ENCODE assay signal across 8 mouse cellular contexts in the genomic region with DNA sequence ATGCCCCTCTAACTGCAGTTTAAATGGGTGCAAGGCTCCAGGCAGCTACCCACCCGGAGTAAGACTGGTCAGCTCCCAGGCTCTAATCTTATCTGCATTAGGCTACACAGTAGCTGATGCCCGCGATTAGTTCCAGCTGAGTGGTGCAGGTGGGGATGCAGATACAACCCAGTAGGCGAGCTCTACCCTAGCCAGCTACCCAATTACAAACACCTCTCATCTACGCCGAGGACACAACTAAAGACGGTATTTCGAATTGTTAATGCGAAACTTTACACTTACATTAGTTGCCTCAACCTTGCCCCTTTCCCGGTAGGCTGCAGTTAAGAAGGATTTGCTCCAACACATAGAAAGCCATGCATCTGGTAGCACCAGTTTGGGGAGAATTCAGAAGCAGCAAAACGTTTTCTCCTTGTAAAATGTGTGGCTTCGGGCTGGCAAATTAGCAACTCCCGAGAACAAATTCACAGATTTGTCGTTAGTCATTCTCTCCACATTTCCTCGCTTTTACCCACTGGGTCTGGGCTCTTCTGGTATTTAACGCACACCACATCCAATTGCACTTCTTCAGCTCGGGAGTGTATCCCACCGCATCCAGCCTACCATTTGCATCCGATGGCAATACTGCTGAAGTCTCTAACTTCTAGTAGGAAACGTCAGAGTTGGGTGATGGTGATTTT. TPM values are rescaled to one million over a fixed set of nuclear protein-coding genes. Genes with fewer than 3 reads are reported as not detected.
A peak's percentile ranks its signal among the peaks of the same experiment; 100 is the strongest.
DNase-seq lines count a peak whose midpoint lies in the region; ATAC-seq lines count a peak whose summit lies in the region.

No protein-coding gene starts in this region.

- no peak overlapping the region for H3K27ac ChIP-seq in kidney, embryonic 15.5 days
- H3K27ac ChIP-seq in embryonic facial prominence, embryonic 14.5 days (replicated peaks; ENCODE audit: low read depth, low read length): peak overlapping the region; percentile 61
- no peak overlapping the region for H3K27ac ChIP-seq in limb, embryonic 11.5 days (replicated peaks; ENCODE audit: low read depth, low read length)

- peak; percentile 13; the same call in 1 of the 2 replicates for ATAC-seq in kidney, embryonic 15.5 days (replicated peaks; ENCODE audit: low FRiP score)
- peak; percentile 28 for ATAC-seq in embryonic facial prominence, embryonic 14.5 days (ENCODE audit: low read depth)
- ATAC-seq in limb, embryonic 11.5 days (ENCODE audit: insufficient number of reproducible peaks, low FRiP score, low TSS enrichment, low read depth): peak; percentile 4; the same call in 1 of the 2 replicates

- peak overlapping the region; percentile 86 for H3K4me2 ChIP-seq in kidney, embryonic 15.5 days
- peak overlapping the region; percentile 76 for H3K4me2 ChIP-seq in embryonic facial prominence, embryonic 14.5 days (ENCODE audit: low read depth, low read length)
- peak overlapping the region; percentile 91 for H3K4me2 ChIP-seq in limb, embryonic 11.5 days (ENCODE audit: low read depth, severe bottlenecking)

- H3K9me3 ChIP-seq in kidney, embryonic 15.5 days (replicated peaks): no peaks in the 10 kb centered on the region
- H3K9me3 ChIP-seq in embryonic facial prominence, embryonic 14.5 days (ENCODE audit: control insufficient read depth, low read length): no peaks in the 10 kb centered on the region
- no peaks in the 10 kb centered on the region for H3K9me3 ChIP-seq in limb, embryonic 11.5 days (ENCODE audit: control insufficient read depth, low read length)

- WGBS in kidney, embryonic 15.5 days: under 1% methylated on average over 20 of the region's 20 CpGs
- under 1% methylated on average over 20 of the region's 20 CpGs for WGBS in embryonic facial prominence, embryonic 14.5 days
- under 1% methylated on average over 20 of the region's 20 CpGs for WGBS in limb, embryonic 11.5 days

- peaks cover 12% of the 10 kb centered on the region for H3K4me1 ChIP-seq in kidney, embryonic 15.5 days
- H3K4me1 ChIP-seq in embryonic facial prominence, embryonic 14.5 days (ENCODE audit: control insufficient read depth, insufficient read depth, low read length): peaks cover 4% of the 10 kb centered on the region; the same call in 1 of the 2 replicates
- H3K4me1 ChIP-seq in limb, embryonic 11.5 days (ENCODE audit: control insufficient read depth, insufficient read depth, low read length): no peaks in the 10 kb centered on the region

- peaks cover 32% of the 10 kb centered on the region for H3K27me3 ChIP-seq in kidney, embryonic 15.5 days
- no peaks in the 10 kb centered on the region; the same call in 1 of the 2 replicates for H3K27me3 ChIP-seq in embryonic facial prominence, embryonic 14.5 days (replicated peaks; ENCODE audit: control insufficient read depth, insufficient read depth, low read length)
- peaks cover 4% of the 10 kb centered on the region; the same call in 1 of the 2 replicates for H3K27me3 ChIP-seq in limb, embryonic 11.5 days (ENCODE audit: control insufficient read depth, insufficient read depth, low read length)

- DNase-seq in kidney, adult 9 months: no peak
- DNase-seq in brain, adult 2 months (ENCODE audit: low read depth, low spot score): peak; percentile 78
- DNase-seq in embryonic facial prominence, embryonic 14.5 days (ENCODE audit: low spot score): peak; percentile 35
- peak; percentile 42 for DNase-seq in limb, embryonic 11.5 days (ENCODE audit: low spot score)
- DNase-seq in retina, postnatal 1 day: peak; percentile 69
- no peak for DNase-seq in adrenal gland, postnatal 14 days
- DNase-seq in gastrocnemius, adult 8-10 months (ENCODE audit: low spot score in 2 of 2): no peak

- 0 out of 2 replicates have a peak overlapping the region, but pooled peaks have one; percentile 10 for H3K9ac ChIP-seq in kidney, embryonic 15.5 days
- H3K9ac ChIP-seq in embryonic facial prominence, embryonic 14.5 days (ENCODE audit: low read depth, low read length): peak overlapping the region; percentile 53
- no peak overlapping the region for H3K9ac ChIP-seq in limb, embryonic 11.5 days (ENCODE audit: low read length)

- H3K4me3 ChIP-seq in kidney, embryonic 15.5 days (replicated peaks): peak overlapping the region; percentile 57
- peak overlapping the region; percentile 66 for H3K4me3 ChIP-seq in embryonic facial prominence, embryonic 14.5 days (ENCODE audit: low read depth, low read length)
- H3K4me3 ChIP-seq in limb, embryonic 11.5 days (ENCODE audit: low read depth, low read length): peak overlapping the region; percentile 54

- H3K36me3 ChIP-seq in kidney, embryonic 15.5 days: no peaks in the 10 kb centered on the region
- no peaks in the 10 kb centered on the region for H3K36me3 ChIP-seq in embryonic facial prominence, embryonic 14.5 days (ENCODE audit: control insufficient read depth, insufficient read depth, low read length)
- no peaks in the 10 kb centered on the region for H3K36me3 ChIP-seq in limb, embryonic 11.5 days (ENCODE audit: control insufficient read depth, insufficient read depth, low read length)

RNA-seq across cellular contexts. Expression of a gene that starts 0.5 kb away (rescaled TPM):
- polyA plus RNA-seq in kidney, embryonic 15.5 days (2015; fragmentation: Nextera tagmentation; extraction: Ambion mirVana): 18.0 and 19.3 TPM in 2 replicates
- polyA plus RNA-seq in embryonic facial prominence, embryonic 14.5 days (2014; fragmentation: Nextera tagmentation; extraction: Ambion mirVana): 33.7 and 40.4 TPM in 2 replicates
- 17.2 and 21.3 TPM in 2 replicates for polyA plus RNA-seq in limb, embryonic 11.5 days (2014; fragmentation: Nextera tagmentation; extraction: Ambion mirVana)
- 2.6 and 4.2 TPM in 2 replicates for total RNA-seq in adrenal gland, postnatal 14 days (2021)
- under 1 TPM; 0.17 to 0.48 (median 0.39) TPM for total RNA-seq in gastrocnemius, adult 8-10 months (2022)

Comparison
In these comparisons a context has a peak if more than half of its experiments do, and no peak if none do; other contexts are left out.
1. DNase-seq: peak in brain, adult 2 months (single experiment), embryonic facial prominence, embryonic 14.5 days (single experiment), limb, embryonic 11.5 days (single experiment) and retina, postnatal 1 day (single experiment); none in kidney, adult 9 months (single experiment), adrenal gland, postnatal 14 days (single experiment) and gastrocnemius, adult 8-10 months (0 of 2).
2. Peak in every context shown above with its lines, with median percentiles within 50 percentile points of each other: ATAC-seq, H3K4me2 ChIP-seq and H3K4me3 ChIP-seq.